Mouse (Mus musculus) brain, adult 10 weeks (tissue): ENCODE measurements around the gene 2410004P03Rik. TPM values are rescaled to one million over a fixed set of nuclear protein-coding genes. Genes with fewer than 3 reads are reported as not detected.

Experiments used
- polyA plus RNA-seq: library from polyadenylated mRNA; stranded (reverse); fragments of 350-450 nt; fragmentation: Illumina TruSeq; extraction: RNeasy Lipid Tissue Mini Kit (QIAGEN cat#74804); gene quantifications from one replicate; pipeline ENCODE4 v1.2.3, GENCODE M21; 2015; ENCODE audit warnings: low read depth, low replicate concordance

2410004P03Rik gene
- polyA plus RNA-seq, result 3.3 TPM

GRCm38 (mm10) chr12:17011100-17011870 is at the start of gene 2410004P03Rik:
Gene 2410004P03Rik (minus strand): TSS chr12:17011727.

GRCm38 (mm10) chr12:16999739-17000497 is 11.6 kb downstream of the 2410004P03Rik start, which contains the start of gene Pqlc3:
Gene Pqlc3 (minus strand): TSS chr12:17000408.

Other genes starting within 250 kb of the 2410004P03Rik start
- gene Greb1, start 210.8 kb downstream of the 2410004P03Rik start, polyA plus RNA-seq, result 1.1 TPM
- gene E2f6, start 200.8 kb downstream of the 2410004P03Rik start, polyA plus RNA-seq, result 41.7 TPM
- 74.5 TPM for gene Rock2, start 116.8 kb downstream of the 2410004P03Rik start, polyA plus RNA-seq
- 1.4 TPM for gene Pqlc3, start 11.3 kb downstream of the 2410004P03Rik start, polyA plus RNA-seq
- gene Kcnf1, start 165.2 kb upstream of the 2410004P03Rik start, polyA plus RNA-seq, result 62.2 TPM